Mouse (Mus musculus): ENCODE data around the gene Agbl4. TPM values are rescaled to one million over a fixed set of nuclear protein-coding genes. Genes with fewer than 3 reads are reported as not detected.

Gene Agbl4
- total RNA-seq, 2 experiments from 2014 or later, result 1.1 to 1.3 TPM

DNA sequence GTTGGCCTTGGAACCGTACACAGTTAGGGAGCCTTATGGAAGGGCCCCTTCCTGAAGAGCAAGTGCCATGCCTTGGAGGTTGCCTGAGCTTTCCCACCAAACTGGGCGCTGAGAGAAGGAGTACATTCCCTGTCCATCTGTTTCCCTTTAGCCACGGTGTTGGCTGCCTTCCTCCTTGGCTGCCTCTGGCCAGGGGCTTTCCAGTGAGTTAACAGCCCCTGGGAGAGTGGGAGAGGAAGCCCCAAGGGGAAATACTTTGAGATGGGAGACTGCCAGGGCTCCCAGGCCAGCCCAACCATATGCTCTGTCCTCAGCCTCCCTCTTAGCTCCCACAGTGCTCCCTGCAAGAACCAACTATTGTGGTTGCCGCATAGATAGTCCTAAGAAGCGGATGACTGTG lies 1087.7 kb downstream of the Agbl4 start:
- no peak for DNase-seq (ENCODE audit: low spot score in 2 of 2)

DNA sequence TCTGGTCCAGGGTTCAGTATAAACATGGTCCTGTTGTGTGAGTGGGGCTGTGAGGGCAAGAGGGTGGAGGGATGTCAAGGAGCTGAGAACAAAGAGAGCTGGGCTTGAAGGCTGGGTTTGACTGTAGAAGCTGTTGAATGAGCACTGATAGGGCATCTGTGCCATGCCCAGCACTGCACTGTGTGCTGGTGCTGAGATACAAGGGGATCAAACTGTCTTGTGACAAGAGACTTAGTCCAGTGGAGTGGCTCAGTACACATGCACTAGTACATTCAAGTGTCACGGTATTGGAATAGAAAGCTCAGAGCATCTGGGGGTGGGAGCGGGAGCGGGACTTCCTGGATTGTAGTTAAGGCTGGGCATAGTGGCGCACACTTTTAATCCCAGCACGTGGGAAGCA lies 1088.7 kb downstream of the Agbl4 start:
- no peak for DNase-seq (ENCODE audit: low spot score in 2 of 2)

DNA sequence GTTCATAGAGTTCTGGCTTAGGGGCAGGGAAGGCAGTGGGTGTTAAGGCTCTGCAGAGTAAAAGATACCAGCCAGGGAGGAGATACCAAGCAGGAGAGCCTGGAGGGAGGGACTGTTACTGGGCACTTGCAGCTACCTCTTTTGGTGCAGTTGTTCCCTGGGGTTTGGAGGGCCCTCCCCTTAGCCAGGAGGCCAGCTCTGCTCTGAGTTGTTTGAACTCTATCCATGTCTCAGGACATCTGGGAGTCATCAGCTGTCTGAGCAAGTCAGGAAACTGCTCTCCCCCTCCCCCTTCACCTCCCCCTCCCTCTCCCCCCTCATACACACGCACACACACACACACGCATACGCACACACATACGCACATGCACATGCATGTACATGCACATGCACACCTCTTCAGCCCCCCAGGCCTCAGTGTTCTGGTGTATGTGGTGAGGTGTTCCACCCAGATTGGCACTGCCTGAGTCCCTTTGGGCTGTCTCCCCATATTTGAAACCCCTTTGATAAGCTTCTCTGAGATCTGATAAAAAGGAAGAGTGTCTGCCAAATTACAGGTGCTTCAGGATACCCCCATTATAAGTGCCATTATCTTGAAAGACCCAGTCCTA lies 1089.9 kb downstream of the Agbl4 start:
- no peak for DNase-seq (ENCODE audit: low spot score in 2 of 2)

DNA sequence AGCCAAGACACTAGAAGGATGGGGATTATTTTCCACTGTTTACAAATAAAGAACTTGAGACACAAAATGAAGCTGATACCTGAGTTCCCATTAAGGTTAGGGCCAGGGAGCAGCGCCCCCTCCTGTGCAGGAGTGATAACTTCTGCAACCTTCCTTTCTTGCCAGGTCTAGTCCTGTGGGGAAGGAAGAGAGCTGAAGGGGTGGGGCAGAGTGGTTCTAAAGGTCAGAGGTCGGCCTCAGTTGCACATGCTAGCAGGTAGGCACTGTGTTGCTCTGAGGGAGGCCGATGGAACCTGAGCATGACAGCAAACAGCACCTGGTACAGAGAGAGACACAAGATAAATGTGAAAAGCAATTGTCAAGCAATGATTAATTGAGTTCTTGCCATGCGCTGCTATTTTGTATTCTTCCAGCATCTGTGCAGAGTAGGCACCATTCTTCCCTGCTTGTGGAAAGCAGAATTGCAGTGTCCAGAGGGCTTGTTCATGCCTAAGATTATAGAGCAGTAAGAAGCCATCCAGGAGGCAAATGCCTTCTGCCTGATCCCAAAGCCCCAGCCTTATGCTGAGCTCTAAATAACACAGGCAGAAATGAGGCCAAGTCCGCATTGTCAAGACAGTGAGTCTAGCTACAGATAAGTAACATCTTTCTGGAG lies 1096.4 kb downstream of the Agbl4 start:
- DNase-seq (ENCODE audit: low spot score in 2 of 2), result no peak

DNA sequence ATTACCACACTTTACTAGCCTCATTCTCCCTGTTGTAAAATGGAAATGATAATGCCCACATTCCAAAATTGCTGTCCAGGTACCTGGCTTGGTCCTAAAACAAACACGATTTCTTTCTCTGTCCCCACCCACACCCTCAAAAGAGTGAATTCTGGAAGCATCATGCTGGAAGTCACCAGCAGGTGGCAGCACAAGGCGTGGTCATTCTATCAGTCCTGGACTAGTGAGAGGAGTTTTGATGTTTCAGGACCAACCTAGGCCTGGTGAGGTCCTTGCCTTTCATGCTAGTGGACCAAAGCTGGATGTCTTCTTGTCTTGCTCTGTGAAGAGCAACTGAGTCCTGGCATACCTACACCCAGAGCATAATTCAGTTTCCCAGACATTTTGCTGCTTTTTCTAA lies 1098.5 kb downstream of the Agbl4 start:
- peak; percentile 37 to 49 for DNase-seq (ENCODE audit: low spot score in 2 of 2)

DNA sequence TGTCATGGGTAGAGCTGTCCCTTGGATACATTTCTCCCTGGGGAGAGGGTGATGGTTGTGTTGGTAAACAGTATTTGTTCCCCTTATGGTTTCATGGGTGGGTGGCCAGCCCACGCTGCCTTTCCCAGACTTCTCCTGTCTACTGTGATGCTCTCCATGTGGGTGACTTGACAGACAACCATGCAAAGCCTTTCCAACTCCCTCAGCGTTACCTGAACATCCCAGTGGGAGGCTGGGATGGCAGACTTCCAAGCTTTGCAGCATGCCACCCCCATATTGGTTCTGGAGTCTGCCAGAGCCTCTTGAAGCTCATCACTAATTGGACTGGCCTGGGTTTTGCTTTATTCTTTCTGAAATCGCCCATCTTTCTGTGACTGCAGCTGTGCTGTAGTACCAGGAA lies 1101.3 kb downstream of the Agbl4 start:
- no peak for DNase-seq (ENCODE audit: low spot score in 2 of 2)

DNA sequence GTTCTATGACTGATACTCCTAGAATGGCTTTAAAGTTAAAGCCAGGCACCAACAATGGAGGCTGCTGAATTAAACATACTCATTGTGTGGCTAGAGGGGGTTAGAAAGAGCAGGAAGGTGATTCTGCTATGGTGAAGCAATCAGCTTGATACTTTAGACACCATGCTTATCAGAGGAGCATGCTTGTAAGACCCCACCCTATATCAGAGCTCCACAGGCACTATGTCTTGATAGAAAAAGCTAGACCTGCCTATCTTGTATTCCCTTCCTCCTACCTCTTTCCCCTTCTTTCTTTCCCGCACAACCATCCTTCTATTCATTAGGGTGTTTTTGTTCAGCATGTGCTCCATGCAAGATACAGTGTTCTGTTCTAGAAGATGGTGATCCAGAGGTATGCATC lies 1104.0 kb downstream of the Agbl4 start:
- no peak for DNase-seq (ENCODE audit: low spot score in 2 of 2)

DNA sequence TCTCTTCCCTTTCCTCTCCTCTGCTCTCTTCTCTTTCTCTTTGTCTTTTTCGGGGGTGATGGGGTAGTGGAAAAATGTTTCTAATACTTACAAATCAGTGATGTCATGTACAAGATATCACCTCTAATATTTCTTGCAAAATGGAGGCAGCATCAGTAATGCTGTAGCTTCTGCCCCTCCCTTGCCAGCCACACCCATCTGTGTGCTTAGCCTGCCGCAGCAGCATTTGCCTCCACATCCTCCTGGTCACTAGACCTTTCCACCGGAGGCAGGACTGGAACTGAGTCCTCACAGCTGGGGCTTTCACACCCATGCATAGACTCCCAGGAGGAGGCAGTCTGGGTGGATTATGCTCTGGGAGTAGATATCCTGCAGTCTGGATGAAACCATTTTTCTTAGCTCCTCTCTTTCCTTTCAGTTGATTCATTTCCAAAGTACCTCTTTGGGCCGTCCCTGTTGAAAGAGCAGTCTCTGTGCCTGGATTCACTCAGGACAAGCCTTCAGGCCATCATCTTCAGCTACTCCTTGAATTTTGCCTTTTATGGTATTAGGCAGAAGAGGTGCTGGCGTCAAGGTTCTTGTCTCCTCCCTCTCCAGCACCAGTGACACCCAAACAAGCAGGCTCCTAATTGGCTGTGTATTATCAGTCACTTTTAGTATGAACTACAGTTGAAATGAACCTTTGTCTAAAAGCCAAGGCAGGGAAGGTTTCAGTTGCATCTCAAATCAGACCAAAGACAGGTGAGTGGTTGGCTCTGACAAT lies 1105.7 kb downstream of the Agbl4 start:
- DNase-seq (ENCODE audit: low spot score in 2 of 2), result no peak

DNA sequence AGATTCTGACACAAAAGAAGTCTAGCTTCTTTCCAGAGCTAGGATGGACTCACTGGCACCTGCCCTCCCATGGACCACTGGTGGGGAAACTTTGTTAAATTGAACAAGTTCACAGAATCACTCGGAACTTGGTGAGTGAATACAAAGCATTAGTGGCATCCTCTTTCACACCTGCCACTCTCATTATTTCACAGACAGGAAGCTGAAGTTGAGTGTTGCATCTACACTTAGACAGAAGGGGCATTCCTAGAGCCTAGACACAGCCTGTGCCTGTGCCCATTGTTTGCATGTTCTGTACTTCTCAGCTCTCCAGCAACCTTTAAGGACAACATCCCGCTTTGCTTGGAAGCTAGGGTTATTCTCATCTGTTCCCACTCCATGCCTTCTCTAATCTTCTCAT lies 1107.5 kb downstream of the Agbl4 start:
- no peak for DNase-seq (ENCODE audit: low spot score in 2 of 2)

DNA sequence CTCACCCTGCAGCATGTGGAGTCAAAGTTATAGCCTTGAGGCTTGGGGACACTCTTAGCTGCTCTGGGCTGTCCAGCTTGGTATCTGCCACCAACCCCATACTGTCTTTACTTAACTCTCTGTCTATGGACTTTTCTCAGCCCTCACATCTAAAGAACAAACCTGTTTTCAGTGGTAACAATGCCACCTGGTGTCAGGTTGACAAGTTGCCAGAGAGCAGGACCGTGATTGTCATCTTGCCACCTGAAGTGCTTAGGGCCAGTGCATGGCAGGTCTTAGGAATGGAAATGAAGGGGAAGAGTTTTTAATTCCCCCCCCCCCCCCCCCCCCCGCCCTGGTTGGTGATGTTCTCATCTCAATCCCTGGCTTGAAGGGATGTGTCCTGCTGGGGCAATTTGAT lies 1112.7 kb downstream of the Agbl4 start:
- no peak for DNase-seq (ENCODE audit: low spot score in 2 of 2)

DNA sequence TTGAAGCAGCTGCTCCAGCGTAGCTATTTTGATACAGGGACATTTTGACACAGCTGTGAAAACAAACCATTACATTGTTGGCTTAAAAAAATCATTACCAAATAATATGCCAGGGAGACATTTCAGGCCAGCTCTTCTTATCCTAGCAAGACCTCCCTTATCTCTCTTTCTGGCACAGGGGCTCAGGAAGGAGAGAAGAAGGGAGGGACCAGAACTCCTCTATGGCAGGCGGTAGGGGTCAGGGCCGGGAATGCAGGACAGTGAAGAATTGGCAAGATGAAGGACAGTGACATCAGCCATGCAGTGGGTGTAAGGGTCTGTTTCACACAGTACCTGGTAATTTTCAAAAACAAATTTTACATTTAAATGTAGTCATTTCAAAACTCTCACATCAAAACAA lies 1116.5 kb downstream of the Agbl4 start:
- DNase-seq (ENCODE audit: low spot score in 2 of 2), result no peak

DNA sequence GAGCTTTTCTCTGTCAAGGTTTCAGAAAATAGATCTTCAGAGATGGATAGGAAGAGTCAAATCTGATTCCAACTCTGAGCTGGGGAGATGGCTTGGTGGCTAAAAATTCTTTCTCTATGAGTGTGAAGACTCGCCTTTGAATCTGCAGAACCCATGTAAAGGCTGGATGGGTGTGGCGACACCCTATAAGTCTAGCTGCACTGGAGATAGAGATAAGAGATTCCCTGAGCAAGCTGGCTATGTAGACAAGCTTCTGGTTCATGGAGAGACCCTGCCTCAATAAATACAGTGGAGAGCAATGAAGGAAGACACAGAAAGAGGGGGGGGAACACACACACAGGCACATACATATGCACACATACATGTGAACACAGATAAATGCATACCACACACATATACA lies 1118.7 kb downstream of the Agbl4 start:
- no peak for DNase-seq (ENCODE audit: low spot score in 2 of 2)

DNA sequence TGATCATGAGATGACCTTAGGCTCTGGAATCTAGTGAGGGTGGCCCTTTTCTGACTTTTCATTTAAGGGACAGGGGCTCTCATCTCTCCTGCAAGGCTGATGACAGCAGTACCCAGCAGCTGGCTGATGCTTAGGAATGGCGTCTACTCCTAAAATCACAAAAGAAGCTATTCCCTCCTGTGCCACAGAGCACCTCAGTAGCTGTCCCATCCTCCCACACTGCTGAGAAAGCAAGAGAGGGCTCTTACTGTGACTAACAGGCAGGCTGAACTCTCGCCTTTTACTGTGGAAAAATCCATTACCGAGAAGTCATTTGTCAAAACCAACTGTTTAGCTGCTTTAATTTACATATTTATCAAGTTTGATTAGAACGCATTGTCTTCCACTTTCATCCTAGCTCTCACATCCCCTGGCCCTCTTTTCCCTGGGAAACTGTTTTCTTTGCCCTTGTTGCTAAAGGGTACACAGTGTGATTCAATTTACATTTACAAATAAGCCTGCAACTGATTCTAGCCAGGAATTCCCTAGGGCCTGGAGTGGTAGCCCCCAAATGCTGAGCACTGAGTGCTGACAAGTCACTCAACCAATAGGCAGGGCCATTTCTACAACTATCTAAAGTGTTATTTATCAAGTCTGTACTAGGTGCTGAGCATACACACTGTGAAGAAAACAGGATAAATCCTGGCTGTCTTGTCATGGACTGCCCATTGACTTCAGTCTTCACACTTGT lies 1119.8 kb downstream of the Agbl4 start:
- DNase-seq (ENCODE audit: low spot score in 2 of 2), result no peak

DNA sequence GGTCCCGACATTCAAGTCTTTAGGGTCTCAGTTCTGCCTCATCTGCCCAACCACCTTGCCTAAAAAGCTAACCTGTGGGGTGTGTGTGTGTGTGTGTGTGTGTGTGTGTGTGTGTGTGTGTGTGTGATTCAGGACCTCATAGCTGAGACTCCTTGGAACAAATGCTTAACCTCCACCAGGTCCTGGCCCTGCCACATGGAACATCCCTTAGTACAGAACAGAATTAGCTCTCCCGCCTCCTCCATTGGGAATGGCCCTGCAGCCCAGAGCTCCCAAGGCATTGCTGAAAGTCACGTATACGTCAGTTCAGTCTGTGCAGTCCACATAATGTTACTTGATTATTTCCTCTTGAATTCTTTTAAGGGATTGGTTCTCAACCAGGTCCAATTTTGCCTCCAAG lies 1120.7 kb downstream of the Agbl4 start:
- no peak for DNase-seq (ENCODE audit: low spot score in 2 of 2)

DNA sequence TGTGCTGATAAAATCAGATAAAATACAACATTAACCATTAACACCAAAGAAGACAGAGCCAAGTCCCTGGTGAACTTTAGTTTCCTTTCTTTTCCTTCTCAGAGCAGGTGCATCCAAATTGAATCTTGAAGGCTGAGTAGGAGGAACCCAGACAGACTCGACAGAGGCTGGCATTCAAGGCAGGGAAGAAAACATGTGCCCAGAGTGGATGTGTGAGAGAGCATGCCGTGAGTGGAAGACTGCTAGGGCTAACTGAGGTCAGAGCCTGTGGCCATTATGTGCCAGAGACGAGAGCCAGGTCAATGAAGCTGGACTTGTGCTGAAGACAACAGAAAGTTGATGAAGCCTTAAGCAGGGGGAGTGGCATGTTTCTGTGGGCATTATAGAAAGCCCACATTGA lies 1121.8 kb downstream of the Agbl4 start:
- no peak for DNase-seq (ENCODE audit: low spot score in 2 of 2)

DNA sequence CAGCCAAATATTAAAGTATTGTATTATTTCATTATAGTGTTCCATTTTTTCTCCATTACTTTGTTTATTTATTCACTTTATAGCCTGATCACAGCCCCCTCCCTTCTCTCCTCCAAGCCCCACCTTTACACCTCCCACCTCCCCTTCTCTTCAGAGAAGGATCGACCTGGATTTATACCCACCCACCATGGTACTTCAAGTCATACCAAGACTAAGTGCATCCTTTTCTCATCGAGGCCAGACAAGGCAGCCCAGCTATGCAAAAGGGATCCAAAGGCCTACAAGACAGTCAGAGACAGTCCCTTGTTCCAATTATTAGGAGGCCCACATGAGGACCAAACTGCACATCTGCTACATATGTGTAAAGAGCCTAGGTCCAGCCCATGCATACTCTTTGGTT lies 1122.5 kb downstream of the Agbl4 start:
- DNase-seq (ENCODE audit: low spot score in 2 of 2), result no peak

DNA sequence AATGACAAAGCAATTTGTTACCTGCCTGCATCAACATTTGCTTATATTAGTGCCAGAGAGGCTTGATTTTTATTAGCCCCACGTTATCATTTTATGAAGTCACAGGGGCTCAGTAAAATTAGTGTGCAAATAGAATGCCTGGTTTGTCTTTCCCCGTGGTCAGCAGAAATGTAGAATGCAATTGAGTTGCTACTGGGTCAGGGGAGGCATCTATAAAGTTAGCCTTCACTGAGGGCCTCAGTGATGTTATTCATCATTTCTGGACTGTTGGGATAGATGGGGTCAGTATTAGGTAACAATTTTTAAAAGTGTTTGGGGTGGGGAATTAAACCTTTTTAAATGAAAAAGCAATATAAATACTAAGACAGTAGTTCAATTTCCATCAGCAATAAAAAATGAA lies 1125.5 kb downstream of the Agbl4 start:
- DNase-seq (ENCODE audit: low spot score in 2 of 2), result no peak

DNA sequence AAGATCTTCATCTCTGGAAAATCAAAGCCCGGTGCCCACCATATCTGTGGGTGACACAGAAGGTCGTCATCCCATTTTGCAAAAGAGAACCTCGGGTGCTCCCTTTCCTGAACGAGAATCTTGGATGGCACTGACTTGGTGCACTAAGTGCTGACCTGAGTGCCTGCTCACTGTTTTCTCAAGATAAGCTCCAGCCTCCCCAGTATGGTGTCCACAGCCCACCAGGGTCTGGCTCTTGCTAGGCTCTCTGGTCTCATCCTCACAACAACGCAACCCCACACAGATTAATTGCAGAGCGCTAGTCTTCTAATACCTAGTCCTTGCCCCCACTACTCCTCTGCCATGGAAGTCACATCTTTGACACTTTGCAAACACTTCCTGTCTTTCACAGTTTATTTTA lies 1131.5 kb downstream of the Agbl4 start:
- DNase-seq (ENCODE audit: low spot score in 2 of 2), result no peak

DNA sequence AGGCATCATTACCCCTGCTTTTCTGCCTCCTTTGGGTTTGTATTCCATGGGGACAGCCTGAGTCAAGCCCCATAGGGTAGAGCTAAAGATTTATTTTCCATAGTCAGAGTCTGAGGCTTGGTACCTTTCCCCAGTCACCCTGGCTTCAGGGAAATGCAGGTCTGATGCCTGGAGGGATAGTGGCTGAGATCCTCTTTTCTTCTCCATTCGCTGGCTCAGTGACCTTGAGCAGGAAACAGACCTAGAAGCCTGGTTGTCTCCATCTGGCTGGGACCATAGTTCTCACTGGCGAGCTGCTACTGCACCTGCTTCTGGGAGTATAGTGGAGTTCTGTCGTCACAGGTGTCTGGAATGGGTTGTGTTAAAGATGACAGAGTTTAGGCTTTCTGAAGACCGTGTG lies 1132.5 kb downstream of the Agbl4 start:
- DNase-seq (ENCODE audit: low spot score in 2 of 2), result no peak

DNA sequence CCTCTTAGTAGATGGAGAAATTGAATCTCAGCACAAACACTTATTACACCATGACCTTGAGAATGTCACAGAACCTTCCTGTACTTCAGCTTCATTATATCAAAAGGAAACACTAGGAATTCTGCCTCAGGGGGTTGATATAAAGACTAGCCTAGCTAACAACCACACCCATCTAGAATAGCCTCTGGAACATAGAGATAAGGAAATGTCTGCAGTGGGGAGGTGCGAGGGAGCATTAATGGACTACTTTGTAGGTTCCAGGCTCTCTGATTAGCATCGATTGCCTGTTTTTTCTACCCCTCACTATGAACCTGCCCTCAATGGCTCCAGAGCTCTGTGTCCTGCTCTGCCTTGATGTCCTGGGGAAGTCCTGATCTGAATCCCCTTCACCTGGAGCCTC lies 1133.1 kb downstream of the Agbl4 start:
- no peak for DNase-seq (ENCODE audit: low spot score in 2 of 2)

DNA sequence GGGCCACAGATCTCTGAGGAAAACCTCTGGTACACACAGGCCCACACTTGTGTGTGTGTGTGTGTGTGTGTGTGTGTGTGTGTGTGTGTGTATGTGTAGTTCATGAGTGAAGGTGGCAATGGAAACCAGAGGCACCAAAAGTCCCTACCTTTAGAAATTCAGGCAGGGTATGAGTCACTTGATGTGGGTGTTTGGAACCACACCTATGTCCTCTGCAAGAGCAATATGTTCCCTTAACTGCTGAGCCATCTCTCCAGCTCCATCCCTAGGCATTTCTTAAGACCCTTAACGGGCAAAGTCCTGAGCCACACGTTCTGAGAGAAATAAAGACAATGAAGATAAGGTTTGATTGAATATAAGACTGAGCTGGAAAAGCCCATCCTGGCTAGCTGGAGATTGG lies 1147.2 kb downstream of the Agbl4 start:
- no peak for DNase-seq (ENCODE audit: low spot score in 2 of 2)

DNA sequence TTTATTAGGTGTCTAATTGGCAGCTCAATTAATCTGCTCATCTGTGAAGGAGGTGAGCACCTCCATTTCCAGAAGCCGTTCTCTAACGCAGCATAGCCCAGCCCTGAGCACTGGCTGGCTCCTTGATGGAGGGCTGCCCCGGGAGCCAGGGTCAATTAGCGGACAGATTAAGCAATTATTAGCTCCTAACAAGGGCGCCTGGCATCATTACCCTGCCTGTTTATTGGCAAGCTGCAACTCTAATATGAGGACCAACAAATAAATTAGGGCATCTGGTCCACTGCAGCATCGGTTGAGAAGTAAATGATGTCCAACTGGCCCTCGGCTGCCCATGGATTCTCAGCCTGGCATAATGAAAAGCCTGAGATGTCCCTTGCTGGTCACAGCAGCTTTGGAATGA lies 1148.5 kb downstream of the Agbl4 start:
- no peak for DNase-seq (ENCODE audit: low spot score in 2 of 2)
